Mouse (Mus musculus): ENCODE measurements around the gene Hmbs.
"Not testable (repeated sequence)": the region's sequence is repeated elsewhere in the genome, so short reads cannot be mapped to it uniquely, and the experiment has no call there.

Hmbs gene

DNA sequence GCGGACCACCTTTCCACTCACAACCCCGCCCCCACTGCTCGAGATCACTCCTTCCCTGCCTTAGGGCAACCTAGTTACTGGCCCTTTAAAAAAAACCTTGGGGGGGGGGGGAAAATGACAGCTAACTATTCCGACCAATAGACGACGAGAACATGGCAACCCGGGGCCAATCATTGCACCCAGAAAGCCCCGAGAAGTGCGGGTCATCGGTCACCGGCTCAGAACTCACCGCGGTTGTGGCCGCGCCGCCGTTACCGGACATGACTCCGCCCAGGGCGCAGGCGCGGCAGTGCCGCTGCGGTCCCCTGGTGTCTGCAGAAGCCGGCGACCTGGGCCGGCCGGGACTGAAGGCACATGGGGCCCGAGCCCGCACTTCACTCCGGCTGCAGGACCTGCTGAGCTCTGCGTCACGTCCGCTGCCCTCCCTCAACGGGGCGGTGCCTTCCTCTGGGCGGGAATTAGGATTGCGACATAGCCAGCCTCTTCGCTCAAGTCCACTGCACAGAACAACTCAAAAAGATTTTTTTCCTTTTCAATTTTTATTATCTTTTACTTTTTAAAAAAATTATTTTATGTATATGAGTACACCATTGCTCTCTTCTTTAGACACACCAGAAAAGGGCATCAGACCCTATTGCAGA is at the start of gene Hmbs:
Hmbs (minus strand) TSS at position 448 of the 641 bp plus-strand sequence.
- DNase-seq = peak; percentile 94

DNA sequence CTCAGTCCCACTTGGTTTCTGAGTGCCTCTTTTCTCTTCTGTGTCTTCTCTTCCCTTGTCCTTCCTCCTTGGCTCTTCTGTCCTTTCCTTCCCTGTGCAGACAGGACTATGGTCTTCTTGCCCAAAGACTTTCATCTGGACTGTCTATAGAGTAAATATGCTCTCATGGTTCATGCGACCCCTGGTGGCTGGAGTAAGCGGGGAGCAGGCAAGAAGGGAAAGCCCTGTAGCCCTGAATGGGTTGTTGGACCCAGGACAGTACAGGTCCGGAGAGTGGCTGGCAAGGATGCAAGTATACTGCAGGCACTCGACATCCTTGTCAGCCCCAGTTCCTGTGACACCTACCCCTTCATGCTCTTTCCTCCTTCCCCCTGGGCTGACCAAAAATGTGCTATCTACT is 47.4 kb upstream of the Hmbs start:
- peak; percentile 81 for DNase-seq

DNA sequence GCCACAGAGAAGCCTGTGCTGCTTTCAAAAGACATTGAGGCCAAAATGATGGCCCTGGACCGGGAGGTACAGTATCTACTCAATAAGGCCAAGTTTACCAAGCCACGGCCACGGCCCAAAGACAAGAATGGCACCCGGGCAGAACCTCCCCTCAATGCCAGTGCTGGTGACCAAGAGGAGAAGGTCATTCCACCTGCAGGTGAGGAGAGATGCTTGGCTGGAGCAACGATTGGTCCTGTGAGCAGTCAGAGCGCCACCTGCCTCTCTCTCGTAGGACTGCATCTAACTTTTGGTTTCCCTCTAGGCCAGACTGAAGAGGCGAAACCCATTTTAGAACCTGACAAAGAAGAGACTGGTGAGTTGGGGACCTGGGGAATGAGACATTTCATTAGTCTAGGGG is 45.2 kb upstream of the Hmbs start:
- peak; percentile 61 for DNase-seq

DNA sequence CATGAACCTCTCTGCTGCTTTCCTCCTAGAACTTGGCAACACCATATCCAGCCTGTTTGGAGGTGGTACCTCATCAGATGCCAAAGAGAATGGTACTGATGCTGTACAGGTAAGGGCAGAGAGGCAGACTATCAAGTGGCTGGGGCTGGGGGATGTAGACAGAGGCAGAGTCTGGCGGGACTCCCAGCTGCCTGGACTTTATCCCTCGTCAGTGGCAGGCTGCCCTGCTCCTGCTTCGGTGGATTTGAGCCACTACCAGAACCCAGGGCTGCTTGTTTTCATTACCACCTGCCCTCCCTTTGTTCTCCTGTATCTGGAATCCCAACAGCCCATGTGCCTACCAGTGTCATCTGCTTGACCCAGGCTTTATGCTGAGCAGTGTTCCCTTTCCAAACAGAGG is 43.2 kb upstream of the Hmbs start:
- DNase-seq = no peak

DNA sequence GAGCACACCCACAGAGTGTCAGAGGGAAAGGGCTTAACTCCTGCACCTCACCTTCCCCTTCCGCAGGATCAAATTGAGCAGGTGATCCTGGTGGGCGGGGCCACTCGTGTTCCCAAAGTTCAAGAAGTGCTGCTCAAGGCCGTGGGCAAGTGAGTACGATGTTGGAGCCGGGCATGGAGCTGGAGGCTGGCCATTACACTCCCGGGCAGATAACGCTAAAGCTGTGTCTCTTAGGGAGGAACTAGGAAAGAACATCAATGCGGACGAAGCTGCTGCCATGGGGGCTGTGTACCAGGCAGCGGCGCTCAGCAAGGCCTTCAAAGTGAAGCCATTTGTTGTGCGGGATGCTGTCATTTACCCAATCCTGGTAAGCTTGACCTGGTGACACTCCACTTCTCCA is 40.6 kb upstream of the Hmbs start:
- no peak for DNase-seq

DNA sequence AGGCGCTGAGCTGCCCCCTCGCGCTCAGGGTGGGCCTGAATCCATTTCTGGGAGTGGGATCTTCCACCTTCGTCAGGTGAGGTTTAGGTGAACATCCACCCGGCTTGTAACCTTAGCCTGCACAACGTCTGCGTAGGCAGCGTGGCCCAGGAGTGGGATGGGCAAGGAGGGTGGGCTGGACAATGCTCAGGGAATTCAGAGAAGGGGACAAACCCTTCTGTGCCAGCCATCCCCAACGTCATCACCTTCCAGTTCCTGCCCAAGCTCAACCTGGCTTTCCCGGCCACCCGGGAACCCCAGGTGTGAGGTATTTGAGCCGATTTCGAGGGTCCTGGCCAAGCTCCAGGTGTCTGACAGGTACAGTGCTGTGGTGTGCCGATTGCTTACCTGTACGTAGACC is 35.8 kb upstream of the Hmbs start:
- DNase-seq = no peak

DNA sequence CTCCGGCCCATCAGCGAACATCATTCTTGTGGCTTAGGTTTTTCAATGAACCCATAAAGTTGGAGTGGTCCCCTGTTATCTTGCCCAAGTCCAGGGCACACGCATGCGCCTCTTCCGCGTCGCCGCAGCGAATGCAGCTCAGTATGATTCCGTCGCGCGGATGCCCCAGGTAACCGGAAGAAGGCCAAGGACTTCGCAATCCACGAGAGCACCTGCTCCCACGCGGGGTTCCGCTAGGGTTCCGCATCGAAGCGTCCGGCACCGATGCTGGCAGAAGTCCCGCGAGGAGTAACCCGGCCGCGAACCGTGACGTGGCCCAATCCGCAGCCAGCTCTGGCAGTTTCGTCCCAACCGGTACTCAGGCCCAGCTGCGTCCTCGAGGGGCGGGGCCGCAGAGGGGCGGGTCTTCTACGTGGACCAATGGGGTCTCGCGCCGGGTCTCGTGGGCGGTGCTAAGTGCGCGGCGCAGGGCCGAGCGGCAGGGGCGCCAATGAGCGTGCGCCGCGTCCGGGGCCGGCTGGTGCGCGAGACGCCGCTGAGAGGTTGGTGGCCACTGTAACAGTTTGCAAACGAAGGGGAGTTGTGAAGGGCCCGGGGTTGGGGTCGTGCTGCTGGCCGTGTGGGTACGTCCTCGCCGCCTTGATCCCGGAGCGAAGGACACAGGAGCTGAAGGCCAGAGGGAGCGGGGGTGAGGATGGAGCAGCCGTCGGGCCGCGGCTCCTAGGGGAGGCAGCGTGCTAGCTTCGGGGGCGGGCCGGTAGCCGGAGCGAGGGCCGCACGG is 35.2 kb upstream of the Hmbs start, which contains the start of gene Hyou1:
Hyou1 (plus strand) TSS at position 437 of the 781 bp plus-strand sequence.
- peak; percentile 100 for DNase-seq

DNA sequence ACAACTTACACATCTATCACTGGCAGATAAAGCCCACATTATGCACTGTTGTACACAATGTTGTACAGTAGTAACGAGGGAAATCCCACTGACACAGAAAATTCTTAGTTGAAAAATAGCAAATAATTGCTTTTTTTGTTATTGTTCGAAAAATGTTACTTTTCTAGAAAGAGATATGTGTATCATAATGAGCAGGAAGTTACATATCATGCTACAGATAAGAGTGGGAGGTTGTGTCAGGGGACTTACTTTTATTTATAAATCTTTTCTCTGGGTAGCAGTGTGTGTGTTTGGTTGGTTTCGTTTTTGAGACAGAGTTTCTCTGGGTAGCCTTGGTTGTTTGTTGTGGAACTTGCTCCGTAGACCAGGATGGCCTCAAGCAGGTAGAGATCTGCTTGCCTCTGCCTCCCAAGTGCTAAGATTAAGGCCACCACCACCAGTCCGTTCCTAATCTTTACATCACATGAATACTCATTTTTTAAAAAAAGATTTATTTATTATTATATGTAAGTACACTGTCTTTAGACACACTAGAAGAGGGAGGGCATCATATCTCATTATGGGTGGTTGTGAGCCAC is 34.2 kb upstream of the Hmbs start:
- DNase-seq = no peak

DNA sequence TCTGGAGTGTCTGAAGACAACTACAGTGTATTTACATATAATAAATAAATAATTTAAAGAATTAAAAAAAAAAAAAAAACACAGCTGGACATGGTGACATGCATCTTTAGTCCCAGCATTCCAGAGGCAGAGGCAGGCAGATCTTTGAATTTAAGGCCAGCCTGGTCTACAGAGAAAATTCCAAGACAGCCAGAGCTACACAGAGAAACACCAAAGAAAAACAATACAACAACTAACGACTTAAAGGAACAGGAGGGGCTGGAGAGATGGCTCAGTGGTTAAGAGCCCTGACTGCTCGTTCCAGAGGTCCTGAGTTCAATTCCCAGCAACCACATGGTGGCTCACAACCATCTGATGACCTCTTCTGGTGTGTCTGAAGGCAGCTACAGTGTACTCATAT is 33.3 kb upstream of the Hmbs start:
- not testable (repeated sequence) for DNase-seq

DNA sequence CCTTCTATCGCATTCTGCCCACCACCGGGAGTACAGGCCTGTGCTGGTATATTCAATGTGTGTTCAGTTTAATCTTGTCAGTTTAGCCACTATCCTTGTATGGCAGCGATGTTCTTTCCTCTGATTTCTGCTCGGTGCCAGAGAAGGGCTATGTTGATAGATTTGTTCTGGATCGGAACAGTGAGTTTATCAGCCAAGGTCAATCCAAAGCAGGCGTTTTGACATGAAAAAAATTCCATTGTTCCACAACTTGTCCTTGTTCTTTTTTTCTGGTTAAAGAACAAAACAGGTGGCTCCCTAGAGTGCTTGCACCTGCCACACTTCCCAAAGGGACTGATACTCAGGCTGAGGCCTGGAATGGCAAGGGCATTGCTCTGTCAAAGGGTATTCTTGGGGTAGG is 32.1 kb upstream of the Hmbs start:
- no peak for DNase-seq

DNA sequence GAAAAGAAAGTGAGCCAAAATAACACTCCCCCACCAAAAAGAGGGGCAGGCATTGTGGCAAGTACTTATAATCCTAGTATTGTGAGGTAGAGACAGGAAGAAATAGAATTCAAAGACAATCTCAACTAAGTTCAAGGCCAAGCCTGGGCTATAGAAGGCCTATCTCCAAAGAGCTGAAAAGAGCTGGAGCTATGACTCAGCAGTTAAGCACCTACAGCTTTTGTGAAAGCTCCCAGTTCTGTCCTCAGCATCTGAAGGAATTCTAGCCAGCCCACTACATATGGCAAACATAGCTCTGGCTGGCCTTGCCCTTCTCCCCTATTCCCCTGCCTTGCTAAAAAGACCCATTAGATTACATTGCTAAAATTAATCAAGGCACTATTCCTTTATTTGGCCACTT is 29.4 kb upstream of the Hmbs start:
- DNase-seq = no peak

DNA sequence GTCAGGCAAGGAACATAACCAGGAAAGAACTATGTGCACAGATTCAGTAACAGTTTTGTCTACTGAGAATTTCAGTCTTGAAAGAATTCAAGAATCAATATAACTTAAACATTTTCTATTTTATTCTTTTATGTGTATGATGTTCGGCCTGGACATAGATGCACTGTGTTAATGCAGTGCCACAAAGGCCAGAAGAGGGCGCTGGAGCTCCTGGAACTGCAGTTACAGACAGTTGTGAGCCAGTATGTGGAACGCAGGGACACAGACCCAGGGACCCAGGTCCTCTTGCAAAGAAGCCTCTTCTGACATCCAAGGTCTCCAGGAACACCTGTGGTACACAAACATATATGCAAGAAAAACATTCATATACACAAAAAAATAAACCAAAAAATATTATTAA is 20.5 kb upstream of the Hmbs start:
- DNase-seq = peak; percentile 52

DNA sequence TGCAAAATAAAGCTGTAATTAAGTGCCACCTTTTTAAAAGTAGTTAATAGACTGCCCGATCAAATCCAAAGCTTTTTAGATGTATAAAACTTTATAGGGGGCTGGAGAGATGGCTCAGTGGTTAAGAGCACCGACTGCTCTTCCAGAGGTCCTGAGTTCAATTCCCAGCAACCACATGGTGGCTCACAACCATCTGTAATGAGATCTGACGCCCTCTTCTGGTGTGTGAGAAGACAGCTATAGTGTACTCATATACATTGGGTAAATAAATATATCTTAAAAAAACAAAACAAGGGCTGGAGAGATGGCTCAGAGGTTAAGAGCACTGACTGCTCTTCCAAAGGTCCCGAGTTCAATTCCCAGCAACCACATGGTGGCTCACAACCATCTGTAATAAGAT is 17.9 kb upstream of the Hmbs start:
- DNase-seq = not testable (repeated sequence)

DNA sequence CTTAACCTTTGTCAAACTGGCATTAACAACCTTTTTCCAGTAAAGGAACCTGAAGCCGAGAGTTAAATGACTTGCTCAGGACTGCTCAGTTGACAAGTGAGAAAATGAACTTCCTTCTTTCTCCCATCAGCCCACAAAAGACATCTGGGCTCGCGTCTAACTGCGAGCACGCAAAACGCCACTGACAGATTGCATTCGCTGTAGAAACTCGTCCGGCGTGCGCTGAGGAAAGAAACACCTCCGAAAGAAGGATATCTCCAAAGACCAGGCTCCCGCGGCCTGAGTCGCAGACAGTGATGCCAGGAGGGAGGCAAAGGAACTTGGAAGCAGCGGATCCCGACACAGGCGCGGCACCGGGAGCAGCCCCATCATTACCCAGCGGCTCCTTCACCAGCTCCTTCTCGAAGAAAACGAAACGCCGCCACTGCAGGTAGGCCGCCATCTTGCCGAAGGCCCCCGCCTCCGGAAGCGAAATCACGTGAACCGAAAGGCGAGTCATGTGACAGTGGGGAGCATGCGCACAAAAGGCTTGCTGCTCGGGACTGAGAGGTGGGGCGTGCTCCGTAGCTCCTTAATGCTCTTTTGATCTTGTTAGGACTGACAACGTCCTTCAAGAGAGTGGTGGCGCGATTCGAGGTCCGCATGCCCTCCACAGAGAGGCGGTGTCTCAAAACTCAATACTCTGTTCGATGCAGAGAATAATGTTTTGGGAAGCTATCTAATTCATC is 17.3 kb upstream of the Hmbs start, which contains the start of gene Vps11:
Vps11 (minus strand) TSS at position 481 of the 728 bp plus-strand sequence.
- peak; percentile 97 for DNase-seq

DNA sequence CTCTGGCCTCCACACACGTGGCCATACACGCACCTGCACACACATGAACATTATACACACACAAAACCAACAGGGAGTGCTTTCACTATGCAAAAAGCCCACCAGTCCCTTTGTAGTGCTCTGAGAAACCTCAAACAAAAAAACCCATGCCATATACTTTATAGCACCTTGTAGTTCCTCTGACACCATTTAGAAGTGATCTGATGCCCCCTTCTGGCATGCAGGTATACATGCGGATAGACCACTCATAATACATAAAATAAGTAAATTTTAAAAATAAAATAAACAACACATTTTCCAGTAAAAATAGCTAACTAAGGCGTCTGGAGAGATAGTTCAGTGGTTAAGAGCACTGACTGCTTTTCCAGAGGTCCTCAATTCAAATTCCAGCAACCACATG is 13.2 kb upstream of the Hmbs start:
- DNase-seq = no peak

DNA sequence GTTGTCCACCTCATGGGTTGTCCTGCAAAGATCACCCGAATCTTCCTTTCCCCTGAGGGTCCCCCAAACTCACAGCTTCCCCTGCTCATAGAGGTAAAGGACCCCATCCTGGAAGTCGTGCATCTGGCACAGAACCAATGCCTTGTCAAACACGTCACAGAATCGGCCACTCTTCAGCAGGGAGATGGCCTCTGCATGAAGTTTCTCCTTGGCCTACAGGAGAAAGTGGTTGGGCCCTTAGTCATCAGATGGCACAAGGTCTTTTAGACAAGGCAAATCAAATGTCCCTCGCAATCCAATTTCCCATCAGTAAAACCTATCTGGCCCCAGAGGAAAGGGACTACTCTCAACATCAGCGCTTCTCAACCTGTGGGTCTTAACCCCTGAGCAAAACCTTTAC is 9.1 kb upstream of the Hmbs start:
- no peak for DNase-seq

DNA sequence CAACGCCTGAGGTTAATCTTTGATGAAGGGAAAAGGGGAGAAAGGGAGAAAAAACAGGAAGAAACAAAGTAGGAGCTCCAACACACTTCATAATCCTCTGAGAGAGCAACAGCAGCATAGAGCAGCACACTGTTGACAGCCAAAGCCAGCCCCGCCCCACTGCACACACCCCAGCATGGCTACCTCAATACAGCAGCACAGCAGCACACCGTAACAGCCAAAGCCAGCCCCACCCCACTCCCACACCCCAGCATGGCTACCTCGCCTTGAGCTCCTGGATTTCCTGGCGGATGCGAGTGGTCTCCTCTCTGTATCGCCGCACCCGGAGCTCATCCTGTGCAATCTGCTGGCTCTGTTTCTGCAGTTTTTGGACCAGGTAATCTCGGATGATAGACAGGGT is 8.3 kb upstream of the Hmbs start:
- no peak for DNase-seq

DNA sequence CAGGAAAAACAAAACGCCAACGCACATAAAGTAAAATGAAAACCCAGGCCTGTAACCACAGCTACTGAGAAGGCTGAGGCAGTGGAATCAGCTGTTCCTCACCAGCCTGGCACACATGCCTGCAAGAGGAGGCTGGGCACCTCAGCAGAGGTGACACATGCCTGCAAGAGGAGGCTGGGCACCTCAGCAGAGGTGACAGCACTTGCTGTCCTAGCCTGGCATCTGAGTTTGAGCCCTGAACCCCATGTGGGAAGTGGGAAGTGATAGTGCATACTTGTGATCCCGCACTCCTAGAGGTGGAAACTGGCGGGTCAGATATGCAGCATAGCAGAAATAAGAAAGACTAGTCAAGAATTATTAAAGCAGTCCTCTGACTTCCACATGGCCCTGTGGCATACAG is 7.4 kb upstream of the Hmbs start:
- no peak for DNase-seq

DNA sequence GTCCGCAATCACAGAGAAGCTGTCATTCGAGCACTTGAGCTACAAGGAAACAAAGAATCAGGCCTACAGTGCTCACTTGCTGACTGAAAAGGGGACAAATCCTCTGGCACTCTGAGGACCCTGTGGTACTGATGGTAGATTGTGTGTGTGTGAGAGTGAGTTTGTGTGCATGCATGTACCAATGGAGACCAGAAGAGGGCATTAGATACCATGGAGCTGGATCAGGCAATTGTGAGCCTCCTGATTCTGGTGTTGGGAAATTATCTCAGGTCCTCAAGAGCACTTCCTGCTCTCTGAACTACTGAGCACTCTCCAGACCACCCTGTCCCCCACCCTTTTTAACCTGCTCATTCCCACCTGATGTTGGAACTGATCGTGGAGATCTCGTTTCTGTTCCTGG is 4.5 kb upstream of the Hmbs start:
- no peak for DNase-seq

DNA sequence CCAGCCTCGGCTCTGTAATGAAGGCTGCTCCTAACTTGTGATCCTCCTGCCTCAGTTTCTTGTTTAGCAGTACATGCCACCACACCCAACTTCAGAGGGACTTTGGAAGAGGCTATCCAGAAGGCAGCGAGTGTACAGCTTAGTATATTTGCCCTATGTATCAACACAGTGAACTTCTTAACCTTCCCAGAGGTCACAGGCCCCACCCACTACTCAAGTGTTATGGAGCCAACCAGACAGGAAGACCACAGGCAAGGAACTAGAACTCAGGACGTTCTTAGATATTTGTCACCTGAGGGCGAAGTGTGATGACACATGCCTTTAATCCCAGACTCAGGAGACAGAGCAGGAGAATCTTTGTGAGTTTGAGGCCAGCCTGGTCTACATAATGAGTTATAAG is 3.6 kb upstream of the Hmbs start:
- no peak for DNase-seq

DNA sequence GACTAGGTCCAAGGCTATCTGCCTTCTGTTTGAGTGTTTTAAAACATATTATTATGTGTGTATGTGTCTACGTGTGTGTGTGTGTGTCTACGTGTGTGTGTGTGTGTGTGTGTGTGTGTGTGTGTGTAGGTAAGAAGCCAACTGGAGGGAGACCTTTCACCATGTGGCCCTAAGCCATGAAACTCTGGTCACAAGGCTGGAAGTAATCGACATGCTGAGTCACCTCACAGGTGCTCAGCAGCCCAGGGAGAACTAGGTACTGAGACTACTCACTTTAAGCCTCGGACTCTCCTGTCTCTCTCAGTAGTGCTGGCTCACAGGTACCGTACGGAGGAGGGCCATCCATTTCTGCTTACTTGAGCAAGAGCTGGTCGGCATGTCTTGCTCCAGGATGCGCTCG is 3.1 kb upstream of the Hmbs start:
- no peak for DNase-seq

DNA sequence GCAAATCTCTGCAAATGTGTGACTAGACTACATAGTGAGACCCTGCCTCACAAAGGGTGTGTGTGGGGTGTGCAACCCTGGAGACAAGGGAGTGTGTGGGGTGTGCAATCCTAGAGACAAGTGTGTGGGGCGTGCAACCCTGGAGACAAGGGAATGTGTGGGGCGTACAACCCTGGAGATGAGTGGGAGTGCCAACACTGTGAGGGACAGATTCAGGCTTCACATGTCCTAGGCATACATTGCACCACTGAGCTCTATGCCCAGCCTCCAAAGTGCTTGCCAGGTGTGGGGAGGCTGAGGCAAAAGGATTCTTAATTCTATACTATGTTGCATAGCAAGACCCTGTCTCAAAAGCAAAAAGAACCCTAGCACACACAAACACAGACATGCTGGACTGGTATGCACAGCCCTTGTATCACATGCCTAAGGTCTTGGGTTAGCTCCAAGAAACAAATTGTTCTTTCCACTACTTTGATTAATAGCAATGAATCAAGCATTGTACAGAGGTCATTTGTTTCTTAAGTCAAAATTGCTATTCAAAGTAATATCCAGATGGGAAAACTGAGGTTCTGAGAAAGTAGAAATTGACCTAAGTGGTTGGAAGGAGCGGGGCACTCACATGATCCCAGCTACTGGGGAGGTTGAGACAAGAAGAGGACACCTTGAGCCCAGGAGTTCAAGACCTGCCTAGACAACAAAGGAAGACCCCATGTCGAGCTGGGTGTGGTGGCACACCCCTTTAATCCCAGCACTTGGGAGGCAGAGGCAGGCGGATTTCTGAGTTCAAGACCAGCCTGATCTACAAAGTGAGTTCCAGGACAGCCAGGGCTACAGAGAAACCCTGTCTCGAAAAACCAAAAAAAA is 1.8 kb upstream of the Hmbs start:
- DNase-seq = no peak
